Mouse (Mus musculus): ENCODE measurements around the gene Dolpp1. TPM values are rescaled to one million over a fixed set of nuclear protein-coding genes. Genes with fewer than 3 reads are reported as not detected.

The Dolpp1 gene
- polyA plus RNA-seq, 1 experiment from 2014 or later: 48.1 TPM

GRCm38 (mm10) chr2:30446891-30447826 lies 55.1 kb downstream of the Dolpp1 start:
- no peak overlapping the region for H3K4me3 ChIP-seq (ENCODE audit: low read depth, low read length)
- H3K27ac ChIP-seq (ENCODE audit: low read depth, low read length): peak overlapping the region; percentile 24; the same call in 1 of the 2 replicates
- no peak overlapping the region for H3K4me2 ChIP-seq (ENCODE audit: low read length)
- no peak for DNase-seq (ENCODE audit: low spot score)
- no peaks in the 10 kb centered on the region for H3K9me3 ChIP-seq (replicated peaks; ENCODE audit: control insufficient read depth, low read length)
- ATAC-seq: no peak
- 86% methylated on average over 10 of the region's 10 CpGs for WGBS
- H3K4me1 ChIP-seq (ENCODE audit: control insufficient read depth, insufficient read depth, low read length): peaks cover 7% of the 10 kb centered on the region
- peaks cover 45% of the 10 kb centered on the region for H3K36me3 ChIP-seq (ENCODE audit: control insufficient read depth, insufficient read depth, low read length)
- no peaks in the 10 kb centered on the region for H3K27me3 ChIP-seq (replicated peaks; ENCODE audit: control insufficient read depth, insufficient read depth, low read length)
- H3K9ac ChIP-seq (ENCODE audit: low read length): no peak overlapping the region

- DNase-seq (ENCODE audit: low spot score) (no peak), ATAC-seq (no peak)
- 92% methylated on average over 7 of the region's 7 CpGs for WGBS
- Histone ChIP-seq H3K4me1 (ENCODE audit: control insufficient read depth, insufficient read depth, low read length) (no peaks in the 10 kb centered on the region), H3K4me3 (ENCODE audit: low read depth, low read length) (no peak overlapping the region), H3K27me3 (replicated peaks; ENCODE audit: control insufficient read depth, insufficient read depth, low read length) (no peaks in the 10 kb centered on the region), H3K4me2 (ENCODE audit: low read length) (no peak overlapping the region), H3K9ac (ENCODE audit: low read length) (no peak overlapping the region), H3K9me3 (replicated peaks; ENCODE audit: control insufficient read depth, low read length) (no peaks in the 10 kb centered on the region), H3K27ac (ENCODE audit: low read depth, low read length) (no peak overlapping the region), H3K36me3 (ENCODE audit: control insufficient read depth, insufficient read depth, low read length) (peaks cover 42% of the 10 kb centered on the region)
Measured at GRCm38 (mm10) chr2:30448371-30448770, 56.3 kb downstream of the Dolpp1 start.

Small RNA genes lying within 50 kb of the gene (microRNA-seq; reads per million reads assigned to microRNA genes)
- not detected for gene Gm47292

Other genes starting within 250 kb of the Dolpp1 start
- gene Endog, start 220.8 kb upstream of the Dolpp1 start, polyA plus RNA-seq (2014; fragmentation: Nextera tagmentation; extraction: Ambion mirVana): 12.8 and 17.4 TPM in 2 replicates
- gene Spout1, start 213.8 kb upstream of the Dolpp1 start, polyA plus RNA-seq (2014; fragmentation: Nextera tagmentation; extraction: Ambion mirVana): 59.6 and 60.7 TPM in 2 replicates
- 16.5 and 17.7 TPM in 2 replicates for gene Kyat1, start 186.4 kb upstream of the Dolpp1 start, polyA plus RNA-seq (2014; fragmentation: Nextera tagmentation; extraction: Ambion mirVana)
- gene Lrrc8a, start 154.5 kb upstream of the Dolpp1 start, polyA plus RNA-seq (2014; fragmentation: Nextera tagmentation; extraction: Ambion mirVana): 61.8 and 66.8 TPM in 2 replicates
- 0.34 and 0.56 TPM in 2 replicates for gene Gm28035, start 151.7 kb upstream of the Dolpp1 start, polyA plus RNA-seq (2014; fragmentation: Nextera tagmentation; extraction: Ambion mirVana)
- gene Phyhd1, start 126.1 kb upstream of the Dolpp1 start, polyA plus RNA-seq (2014; fragmentation: Nextera tagmentation; extraction: Ambion mirVana): 6.3 and 6.6 TPM in 2 replicates
- gene Gm28038, start 111.2 kb upstream of the Dolpp1 start, polyA plus RNA-seq (2014; fragmentation: Nextera tagmentation; extraction: Ambion mirVana): not detected in 2 replicates
- 30.2 and 35.4 TPM in 2 replicates for gene Dolk, start 105.9 kb upstream of the Dolpp1 start, polyA plus RNA-seq (2014; fragmentation: Nextera tagmentation; extraction: Ambion mirVana)
- 25.6 and 30.3 TPM in 2 replicates for gene Nup188, start 105.9 kb upstream of the Dolpp1 start, polyA plus RNA-seq (2014; fragmentation: Nextera tagmentation; extraction: Ambion mirVana)
- 106 and 123 TPM in 2 replicates for gene Sh3glb2, start 32.9 kb upstream of the Dolpp1 start, polyA plus RNA-seq (2014; fragmentation: Nextera tagmentation; extraction: Ambion mirVana)
- gene Miga2, start 28.0 kb upstream of the Dolpp1 start, polyA plus RNA-seq (2014; fragmentation: Nextera tagmentation; extraction: Ambion mirVana): 18.7 and 23.7 TPM in 2 replicates
- gene Crat, start 23.6 kb downstream of the Dolpp1 start, polyA plus RNA-seq (2014; fragmentation: Nextera tagmentation; extraction: Ambion mirVana): 26.8 and 31.9 TPM in 2 replicates
- gene Ptpa, start 23.8 kb downstream of the Dolpp1 start, polyA plus RNA-seq (2014; fragmentation: Nextera tagmentation; extraction: Ambion mirVana): 66.6 and 88.4 TPM in 2 replicates
- 3.0 and 3.6 TPM in 2 replicates for gene Ier5l, start 82.0 kb downstream of the Dolpp1 start, polyA plus RNA-seq (2014; fragmentation: Nextera tagmentation; extraction: Ambion mirVana)
- 0.64 and 1.2 TPM in 2 replicates for gene Cstad, start 202.8 kb downstream of the Dolpp1 start, polyA plus RNA-seq (2014; fragmentation: Nextera tagmentation; extraction: Ambion mirVana)

Measured in forebrain, embryonic 14.5 days (tissue).